Mouse (Mus musculus): ENCODE measurements around the gene Dera.
"Not testable (repeated sequence)": the region's sequence is repeated elsewhere in the genome, so short reads cannot be mapped to it uniquely, and the experiment has no call there.

Gene Dera

GRCm38 (mm10) chr6:137754056-137754856 is at the start of gene Dera:
TSS of gene Dera (plus strand) at chr6:137754546.
- peak; percentile 88 to 94 for DNase-seq (ENCODE audit: inconsistent age in 2 of 2, low spot score in 1 of 2)

DNA sequence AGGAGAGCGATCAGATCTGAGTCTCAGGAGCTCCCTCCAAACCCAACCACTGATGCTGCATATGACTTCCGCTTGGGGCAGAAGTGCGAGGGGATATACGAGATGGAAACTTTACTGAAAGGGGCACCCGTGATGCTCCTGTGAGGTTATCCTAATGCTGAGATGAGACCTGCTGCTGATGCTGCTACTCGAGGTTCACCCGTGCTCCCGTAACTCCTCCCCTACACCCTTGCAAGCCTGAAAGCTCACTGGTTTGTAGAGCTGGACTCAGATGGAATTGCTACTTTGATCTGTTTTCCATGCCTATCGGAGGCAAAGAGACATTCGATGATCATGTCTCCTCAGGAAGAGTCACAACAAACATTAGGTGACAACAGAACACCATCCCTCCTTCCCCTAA is 48.1 kb upstream of the Dera start:
- DNase-seq (ENCODE audit: inconsistent age in 2 of 2, low spot score in 1 of 2) = no peak

DNA sequence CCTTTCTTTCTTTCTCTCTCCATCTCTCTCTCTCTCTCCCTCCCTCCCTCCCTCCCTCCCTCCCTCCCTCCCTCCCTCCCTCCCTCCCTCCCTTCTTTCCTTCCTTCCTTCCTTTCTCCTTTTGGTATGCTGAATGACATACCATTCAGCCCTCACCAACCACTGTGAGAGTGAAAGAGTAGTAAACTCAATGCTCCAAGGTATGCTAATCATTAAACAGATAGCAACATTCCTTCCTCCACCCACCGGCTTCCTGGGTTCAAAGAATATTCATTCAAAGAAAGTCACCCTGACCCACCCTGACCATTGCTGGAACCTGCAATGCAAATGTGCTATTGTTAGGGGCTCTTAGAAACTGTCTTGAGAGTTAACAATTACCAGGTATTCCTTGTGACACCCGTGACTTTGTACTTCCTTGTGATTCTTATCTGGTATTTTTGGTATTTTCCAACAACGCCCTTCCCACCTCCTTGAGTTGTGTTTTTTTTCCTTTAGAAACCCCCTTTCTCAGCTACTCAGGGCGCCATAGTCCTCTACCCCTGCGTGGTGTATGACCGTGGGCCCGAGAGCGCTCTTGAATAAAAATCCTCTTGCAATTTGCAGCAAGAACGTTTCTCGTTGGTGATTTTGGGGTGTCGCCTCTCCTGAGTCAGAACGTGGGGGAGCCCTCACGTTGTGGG is 45.5 kb upstream of the Dera start:
- not testable (repeated sequence) for DNase-seq (ENCODE audit: inconsistent age in 2 of 2, low spot score in 1 of 2)

DNA sequence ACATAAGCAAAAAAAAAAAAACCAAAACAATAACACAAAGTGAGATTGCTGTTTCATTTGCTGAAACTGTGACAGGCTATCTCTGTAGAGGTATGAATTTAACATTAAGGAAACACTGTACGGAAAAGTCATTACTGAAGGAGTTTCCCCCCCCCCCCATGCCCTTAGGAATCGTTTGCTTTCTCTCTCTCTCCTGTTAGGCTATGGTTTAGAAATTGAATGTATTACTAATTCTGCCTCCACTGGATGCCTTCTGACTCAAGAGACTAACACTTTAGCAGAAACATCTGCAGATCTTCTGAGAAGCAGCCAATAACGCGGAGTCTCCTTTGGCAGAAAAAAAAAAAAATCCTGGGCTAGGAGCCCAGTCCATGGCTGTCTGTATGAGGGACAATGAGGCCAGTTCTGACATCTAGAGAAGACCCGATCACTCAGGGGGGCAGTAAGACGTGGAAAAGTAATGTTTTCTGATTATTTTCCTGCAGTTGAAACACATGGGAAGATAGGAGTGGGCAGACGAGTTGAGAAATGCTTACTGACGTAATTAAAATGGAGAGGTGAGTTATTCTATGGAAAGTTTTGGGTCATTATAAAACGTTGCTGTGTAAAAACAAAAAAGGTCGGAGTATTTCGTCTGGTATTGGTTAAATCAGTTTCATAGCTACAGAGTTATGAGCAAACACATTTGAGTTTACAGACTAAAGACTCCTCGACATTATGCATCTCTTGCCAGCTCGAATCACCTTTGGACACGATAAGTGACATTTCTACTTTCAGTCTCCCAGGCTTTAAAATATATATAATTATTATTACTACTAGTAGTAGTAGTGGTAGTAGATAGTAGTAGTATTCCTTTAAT is 43.9 kb upstream of the Dera start:
- DNase-seq (ENCODE audit: inconsistent age in 2 of 2, low spot score in 1 of 2) = no peak

GRCm38 (mm10) chr6:137712654-137713309 is 41.6 kb upstream of the Dera start:
- no peak for DNase-seq (ENCODE audit: inconsistent age in 2 of 2, low spot score in 1 of 2)

- peak in 1 of 2 experiments; percentile 55 for DNase-seq (ENCODE audit: inconsistent age in 2 of 2, low spot score in 1 of 2)
Observed at GRCm38 (mm10) chr6:137713310-137713664, 41.1 kb upstream of the Dera start.

GRCm38 (mm10) chr6:137716802-137717201 is 37.5 kb upstream of the Dera start:
- no peak for DNase-seq (ENCODE audit: inconsistent age in 2 of 2, low spot score in 1 of 2)

DNA sequence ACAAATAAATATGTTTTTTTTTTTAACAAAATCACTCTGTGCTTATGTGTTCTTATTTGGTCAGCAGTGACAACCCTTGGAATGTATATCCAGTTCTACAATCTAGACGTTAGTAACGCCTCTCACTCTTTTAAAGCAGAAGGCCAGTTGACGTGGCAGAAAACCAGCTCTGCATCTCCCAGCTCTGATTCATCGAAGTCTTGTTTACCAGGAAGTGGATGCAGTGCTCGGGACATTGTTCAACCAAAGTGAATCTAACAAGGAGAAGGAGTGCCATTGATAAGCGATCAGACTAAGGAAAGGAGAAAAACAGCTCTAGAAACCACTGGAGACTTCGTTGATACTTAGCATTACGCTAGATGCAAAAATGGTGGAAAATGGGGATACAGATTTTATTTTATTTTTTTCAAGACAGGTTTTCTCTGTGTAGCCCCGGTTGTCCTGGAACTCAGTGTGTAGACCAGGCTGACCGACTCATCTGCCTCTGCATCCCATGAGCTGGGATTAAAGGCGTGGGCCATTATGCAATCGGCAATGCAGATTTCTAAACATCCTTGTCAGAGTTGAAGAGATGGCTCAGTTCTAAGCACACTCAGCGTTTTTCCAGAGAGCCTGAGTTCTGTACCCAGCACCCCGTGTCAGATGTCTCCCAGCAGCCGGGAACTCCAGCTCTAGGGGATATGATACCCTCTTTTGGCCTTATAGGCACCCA is 32.0 kb upstream of the Dera start:
- no peak for DNase-seq (ENCODE audit: inconsistent age in 2 of 2, low spot score in 1 of 2)

GRCm38 (mm10) chr6:137723898-137724297 is 30.4 kb upstream of the Dera start:
- peak in 1 of 2 experiments; percentile 80 for DNase-seq (ENCODE audit: inconsistent age in 2 of 2, low spot score in 1 of 2)

GRCm38 (mm10) chr6:137734460-137734845 is 19.9 kb upstream of the Dera start:
- DNase-seq (ENCODE audit: inconsistent age in 2 of 2, low spot score in 1 of 2) = peak in 1 of 2 experiments; percentile 23

DNA sequence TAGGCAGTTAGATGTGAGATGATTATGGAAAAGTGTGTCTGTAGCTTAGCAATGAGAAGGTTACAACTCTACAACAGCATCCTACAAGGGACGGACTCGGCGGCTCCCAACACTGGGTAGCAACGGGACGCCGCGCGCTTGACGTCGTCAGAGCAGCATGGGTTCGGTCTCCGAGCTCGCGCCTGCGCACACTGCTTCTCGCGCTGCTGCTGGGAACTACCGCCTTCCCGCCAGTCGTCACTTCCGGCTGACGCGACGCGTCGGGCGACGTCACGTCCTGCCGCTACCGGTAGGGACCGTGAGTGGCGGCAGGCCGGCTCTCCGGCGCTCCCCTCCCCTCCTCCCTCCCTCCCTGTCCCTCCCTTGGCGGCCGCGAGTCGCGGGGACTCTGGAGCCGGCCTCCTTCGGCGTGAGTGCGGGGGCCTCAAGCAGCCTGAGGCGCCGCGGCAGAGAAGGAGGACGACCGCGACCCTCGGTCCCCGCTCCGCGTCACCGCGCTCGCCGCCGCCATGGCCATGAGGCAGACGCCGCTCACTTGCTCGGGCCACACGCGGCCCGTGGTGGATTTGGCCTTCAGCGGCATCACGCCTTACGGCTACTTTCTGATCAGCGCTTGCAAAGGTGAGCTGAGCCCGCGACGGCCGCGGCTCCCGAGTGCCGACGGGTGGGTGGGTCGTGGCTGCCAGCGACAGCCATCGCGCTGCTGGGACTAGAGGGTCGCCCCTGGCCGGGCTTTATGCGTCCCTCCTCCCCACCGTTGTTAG is 19.3 kb upstream of the Dera start, which contains the start of gene Strap:
Gene Strap, plus strand, starts transcription at position 233 of the 764 bp plus-strand sequence.
- DNase-seq (ENCODE audit: inconsistent age in 2 of 2, low spot score in 1 of 2) = peak; percentile 94 to 96

- DNase-seq (ENCODE audit: inconsistent age in 2 of 2, low spot score in 1 of 2) = peak; percentile 23 to 55
Observed at GRCm38 (mm10) chr6:137735671-137736238, 18.6 kb upstream of the Dera start.

GRCm38 (mm10) chr6:137740972-137741371 is 13.4 kb upstream of the Dera start:
- DNase-seq (ENCODE audit: inconsistent age in 2 of 2, low spot score in 1 of 2) = no peak

GRCm38 (mm10) chr6:137744700-137745099 is 9.6 kb upstream of the Dera start:
- DNase-seq (ENCODE audit: inconsistent age in 2 of 2, low spot score in 1 of 2) = no peak

DNA sequence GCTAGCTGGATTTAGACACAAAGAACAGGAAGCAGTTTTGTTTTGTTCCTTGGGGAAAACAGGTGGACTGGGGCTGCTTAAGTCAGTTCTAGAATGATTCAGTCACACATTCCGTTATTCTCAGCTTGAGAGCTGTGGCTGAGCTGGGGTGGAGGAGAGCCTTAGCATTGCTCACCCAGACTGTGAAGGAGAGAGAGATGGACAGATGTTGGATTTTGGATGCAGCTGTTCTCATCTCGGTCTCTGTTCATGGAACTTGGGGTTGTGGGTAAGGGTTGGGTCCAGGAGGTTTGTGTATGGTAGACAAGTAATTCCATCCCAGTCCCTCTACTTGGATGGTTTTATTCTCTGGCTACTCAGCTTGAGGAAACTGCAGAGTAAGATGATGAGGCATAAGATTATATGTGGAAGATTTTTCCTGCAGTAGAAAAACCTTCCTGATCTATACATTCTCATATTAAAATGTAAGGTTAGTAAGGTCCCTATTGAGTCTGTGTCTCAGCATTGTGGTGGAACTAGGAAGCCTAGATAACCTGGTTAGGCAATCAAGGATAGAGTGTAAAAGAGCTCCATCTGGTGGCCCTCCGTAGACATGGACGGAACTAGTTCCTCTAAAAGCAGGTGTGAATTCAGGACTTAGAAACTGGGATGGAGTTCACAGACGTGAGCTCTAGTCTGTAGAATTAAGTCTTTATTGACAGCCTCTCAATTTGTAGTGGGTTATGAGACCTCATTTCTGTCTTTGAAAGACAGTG is 7.0 kb upstream of the Dera start:
- peak in 1 of 2 experiments; percentile 57 for DNase-seq (ENCODE audit: inconsistent age in 2 of 2, low spot score in 1 of 2)

DNA sequence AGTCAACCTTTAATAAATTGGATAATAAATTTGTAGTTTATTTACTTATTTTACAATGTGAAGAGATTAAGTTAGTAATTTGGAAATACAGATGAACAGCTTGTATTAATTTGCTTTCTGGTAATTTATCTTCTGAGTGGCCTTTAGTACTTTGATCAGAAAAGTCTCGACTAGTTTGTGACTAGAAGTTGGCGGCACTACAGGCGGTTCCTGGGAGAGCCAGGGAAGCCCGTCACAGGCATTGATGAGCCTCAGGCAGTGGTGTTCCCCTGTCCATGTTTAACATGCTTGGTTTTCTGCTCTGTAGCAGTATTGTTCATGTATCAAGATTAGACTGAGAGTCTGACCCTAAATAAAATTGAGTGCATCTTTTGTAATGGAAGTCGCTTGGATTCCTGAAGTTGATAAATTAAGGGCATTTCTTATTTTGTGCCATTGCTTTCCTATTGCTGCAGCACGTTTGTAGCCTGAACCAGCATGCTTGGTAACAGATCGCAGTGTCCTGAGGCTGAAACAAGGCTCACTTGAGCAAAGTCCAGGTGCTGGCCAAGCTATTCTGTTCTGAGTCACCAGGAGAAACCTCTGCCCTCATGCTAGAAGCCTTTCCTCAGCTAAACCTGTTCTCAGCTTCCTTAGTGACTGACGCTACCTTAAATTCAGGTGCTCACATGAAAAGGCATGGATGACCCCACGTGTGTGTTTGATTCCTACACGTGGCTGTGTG is 2.6 kb upstream of the Dera start:
- no peak for DNase-seq (ENCODE audit: inconsistent age in 2 of 2, low spot score in 1 of 2)

- DNase-seq (ENCODE audit: inconsistent age in 2 of 2, low spot score in 1 of 2) = no peak
Observed at GRCm38 (mm10) chr6:137752275-137752655, 2.1 kb upstream of the Dera start.

DNA sequence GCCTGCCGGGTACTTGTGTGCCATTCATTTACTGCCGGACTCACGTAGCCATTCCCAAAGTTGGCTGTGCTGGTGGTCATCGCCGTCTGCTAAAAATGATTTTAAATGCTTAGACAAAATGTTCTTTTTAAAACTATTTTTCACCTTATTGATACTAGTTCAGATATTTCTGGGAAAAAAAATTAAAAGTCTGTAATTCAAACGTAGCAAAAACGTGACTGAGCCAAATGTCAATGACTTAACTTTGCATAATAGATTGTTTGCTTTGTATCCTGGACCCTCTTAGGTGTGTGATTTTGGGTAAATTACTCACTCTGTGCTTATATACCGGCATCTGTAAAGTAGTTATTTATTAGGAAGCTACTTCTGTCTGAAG is 499 bp downstream of the Dera start:
- no peak for DNase-seq (ENCODE audit: inconsistent age in 2 of 2, low spot score in 1 of 2)

Data from adrenal gland, adult (tissue).